In the genomic region with DNA sequence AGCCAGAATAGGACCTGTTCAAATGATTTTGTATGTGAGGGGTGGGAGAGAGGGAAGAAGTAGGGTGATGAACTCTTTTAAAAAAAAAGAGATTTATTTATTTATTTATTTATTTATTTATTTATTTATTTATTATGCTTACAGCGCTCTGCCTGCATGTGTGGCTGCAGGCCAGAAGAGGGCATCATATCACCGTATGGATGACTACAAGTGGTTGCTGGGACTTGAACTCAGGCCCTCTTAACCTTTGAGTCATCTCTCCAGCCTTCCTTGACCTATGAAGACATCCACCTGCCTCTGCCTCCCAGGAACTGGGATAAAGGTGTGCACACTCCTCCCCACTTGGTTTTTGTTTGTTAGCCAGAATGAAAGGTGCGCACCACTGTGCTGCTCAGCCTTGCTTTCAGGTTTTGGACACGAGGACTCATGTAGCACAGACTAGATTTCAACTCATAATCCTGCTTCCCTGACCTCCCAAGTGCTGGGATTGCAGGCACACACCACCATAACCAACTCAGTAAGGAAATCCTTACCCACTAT, we compare ENCODE assay signal across 17 mouse cellular contexts. TPM values are rescaled to one million over a fixed set of nuclear protein-coding genes. Genes with fewer than 3 reads are reported as not detected.
DNase-seq lines count a peak whose midpoint lies in the region; ATAC-seq and TF ChIP-seq lines count a peak whose summit lies in the region.
"Had no signal": no experiment of that assay in that cellular context is flagged by ENCODE, and none has a peak within 500 bp of the region (broad histone marks: within the 10 kb centered on the region; RNA-seq: fewer than 3 reads in every experiment).

No protein-coding gene starts in this region.

- no peak overlapping the region for H3K9ac ChIP-seq in liver, embryonic 12.5 days
- H3K9ac ChIP-seq: embryonic facial prominence, embryonic 12.5 days; heart, embryonic 15.5 days; hindbrain, embryonic 13.5 days; limb, embryonic 13.5 days; neural tube, embryonic 15.5 days had no signal

- H3K27ac ChIP-seq in liver, embryonic 12.5 days = peak overlapping the region; percentile 45; the same call in 1 of the 2 replicates
- H3K27ac ChIP-seq: embryonic facial prominence, embryonic 12.5 days; heart, embryonic 15.5 days; hindbrain, embryonic 13.5 days; limb, embryonic 13.5 days; neural tube, embryonic 15.5 days had no signal

- no peak overlapping the region for H3K4me3 ChIP-seq in liver, embryonic 12.5 days
- H3K4me3 ChIP-seq in E14TG2a.4 (replicated peaks; ENCODE audit: low read length) = no peak overlapping the region
- H3K4me3 ChIP-seq: embryonic facial prominence, embryonic 12.5 days; heart, embryonic 15.5 days; hindbrain, embryonic 13.5 days; limb, embryonic 13.5 days; neural tube, embryonic 15.5 days had no signal

- WGBS in liver, embryonic 12.5 days (ENCODE audit: insufficient replicate concordance) = 82% methylated on average over 4 of the region's 4 CpGs

- H3K36me3 ChIP-seq in liver, embryonic 12.5 days = peaks cover 86% of the 10 kb centered on the region
- H3K36me3 ChIP-seq in E14TG2a.4 (ENCODE audit: insufficient read depth, low read length) = peaks cover 70% of the 10 kb centered on the region
- H3K36me3 ChIP-seq: embryonic facial prominence, embryonic 12.5 days; hindbrain, embryonic 13.5 days; limb, embryonic 13.5 days; neural tube, embryonic 15.5 days had no signal

- H3K27me3 ChIP-seq in liver, embryonic 12.5 days (replicated peaks) = no peaks in the 10 kb centered on the region
- H3K27me3 ChIP-seq in E14TG2a.4 (ENCODE audit: insufficient read depth, low read length) = no peaks in the 10 kb centered on the region
- H3K27me3 ChIP-seq: embryonic facial prominence, embryonic 12.5 days; heart, embryonic 15.5 days; hindbrain, embryonic 13.5 days; limb, embryonic 13.5 days; neural tube, embryonic 15.5 days had no signal

- peaks cover 45% of the 10 kb centered on the region for H3K4me1 ChIP-seq in liver, embryonic 12.5 days
- H3K4me1 ChIP-seq in E14TG2a.4 (replicated peaks; ENCODE audit: low read depth, low read length) = peaks cover 21% of the 10 kb centered on the region
- H3K4me1 ChIP-seq: embryonic facial prominence, embryonic 12.5 days; hindbrain, embryonic 13.5 days; limb, embryonic 13.5 days; neural tube, embryonic 15.5 days had no signal

- TF ChIP-seq CTCF in E14TG2a.4 (conservative IDR thresholded peaks at IDR 0.05; ENCODE audit: low read length) = 0 out of 2 replicates have a peak, but pooled peaks have one; percentile 14

- ATAC-seq in liver, embryonic 12.5 days = no peak

- H3K9me3 ChIP-seq in liver, embryonic 12.5 days (replicated peaks) = no peaks in the 10 kb centered on the region
- no peaks in the 10 kb centered on the region for H3K9me3 ChIP-seq in E14TG2a.4 (ENCODE audit: low read length)
- H3K9me3 ChIP-seq: embryonic facial prominence, embryonic 12.5 days; heart, embryonic 15.5 days; hindbrain, embryonic 13.5 days; limb, embryonic 13.5 days; neural tube, embryonic 15.5 days had no signal

- peak; percentile 20 to 71 for DNase-seq in adrenal gland, adult (ENCODE audit: inconsistent age in 2 of 2, low spot score in 1 of 2)
- DNase-seq in adrenal gland, postnatal 25 days = no peak
- DNase-seq in liver = no peak
- peak; percentile 56 for DNase-seq in naive thymus-derived CD4-positive, alpha-beta T cell, adult 2 months (ENCODE audit: low read depth)
- DNase-seq in embryo, embryonic 10.5 days (ENCODE audit: low spot score) = no peak
- DNase-seq in ovary, postnatal 36 days (ENCODE audit: low spot score) = no peak
- DNase-seq: cerebellum, postnatal 14 days; gastrocnemius, postnatal 36 days; right cerebral cortex, adult 18-20 months; thymus, adult 18-20 months had no signal

- H3K4me2 ChIP-seq in liver, embryonic 12.5 days = no peak overlapping the region
- H3K4me2 ChIP-seq: embryonic facial prominence, embryonic 12.5 days; heart, embryonic 15.5 days; hindbrain, embryonic 13.5 days; limb, embryonic 13.5 days; neural tube, embryonic 15.5 days had no signal

RNA-seq across cellular contexts. Expression of gene Zc3hav1, which starts 17.2 kb away (rescaled TPM):
- 64.6 and 70.3 TPM in 2 replicates for total RNA-seq in adrenal gland, postnatal 25 days (2021)
- 29.6 and 30.6 TPM in 2 replicates for polyA plus RNA-seq in liver, embryonic 12.5 days (2016; fragmentation: Nextera tagmentation; extraction: Ambion mirVana)

RNA-seq across cellular contexts. Expression of gene Zc3hav1l, which starts 38.2 kb away (rescaled TPM):
- 4.9 TPM in 2 replicates for total RNA-seq in adrenal gland, postnatal 25 days (2021)
- 3.9 and 4.0 TPM in 2 replicates for polyA plus RNA-seq in liver, embryonic 12.5 days (2016; fragmentation: Nextera tagmentation; extraction: Ambion mirVana)

RNA-seq across cellular contexts. Expression of gene Ttc26, which starts 44.0 kb away (rescaled TPM):
- 2.5 and 2.7 TPM in 2 replicates for total RNA-seq in adrenal gland, postnatal 25 days (2021)
- 1.5 and 1.6 TPM in 2 replicates for polyA plus RNA-seq in liver, embryonic 12.5 days (2016; fragmentation: Nextera tagmentation; extraction: Ambion mirVana)

Comparison
In these comparisons a context has a peak if more than half of its experiments do, and no peak if none do; other contexts are left out.
1. DNase-seq: peak in adrenal gland, adult (2 of 2) and naive thymus-derived CD4-positive, alpha-beta T cell, adult 2 months (single experiment); none in adrenal gland, postnatal 25 days (single experiment), liver (single experiment), embryo, embryonic 10.5 days (single experiment) and ovary, postnatal 36 days (single experiment).